ENCODE assay signal across 25 mouse cellular contexts in genomic region chr7:136434510-136434909, GRCm38 (mm10).
DNase-seq lines count a peak whose midpoint lies in the region; ATAC-seq and TF ChIP-seq lines count a peak whose summit lies in the region.
"Had no signal": no experiment of that assay in that cellular context is flagged by ENCODE, and none has a peak within 500 bp of the region (broad histone marks: within the 10 kb centered on the region; RNA-seq: fewer than 3 reads in every experiment).

No protein-coding gene starts in this region.

- WGBS in forebrain, embryonic 13.5 days = 77% methylated on average over 13 of the region's 13 CpGs
- WGBS in forebrain, embryonic 10.5 days = 93% methylated on average over 13 of the region's 13 CpGs
- WGBS in forebrain, postnatal 0 days = 63% methylated on average over 13 of the region's 13 CpGs
- 74% methylated on average over 13 of the region's 13 CpGs for WGBS in forebrain, embryonic 12.5 days
- 68% methylated on average over 13 of the region's 13 CpGs for WGBS in neural tube, embryonic 13.5 days
- WGBS in kidney, embryonic 16.5 days = 93% methylated on average over 13 of the region's 13 CpGs

- no peak for TF ChIP-seq CTCF in forebrain, postnatal 0 days (IDR thresholded peaks at IDR 0.05; ENCODE audit: low read depth)

- peak; percentile 57; the same call in 1 of the 2 replicates for ATAC-seq in forebrain, embryonic 13.5 days
- peak; percentile 54; the same call in 1 of the 2 replicates for ATAC-seq in forebrain, postnatal 0 days
- ATAC-seq in forebrain, embryonic 12.5 days (ENCODE audit: low FRiP score) = no peak
- ATAC-seq in neural tube, embryonic 13.5 days (ENCODE audit: low read depth) = no peak
- ATAC-seq in kidney, embryonic 16.5 days (ENCODE audit: low FRiP score, low TSS enrichment) = no peak
- ATAC-seq: activated CD4-positive, CD25-positive, alpha-beta regulatory T cell, adult 4 months; hindbrain, embryonic 16.5 days; intestine, embryonic 15.5 days had no signal

- H3K4me1 ChIP-seq in forebrain, embryonic 13.5 days = peaks cover 18% of the 10 kb centered on the region
- H3K4me1 ChIP-seq in forebrain, embryonic 10.5 days = peaks cover 16% of the 10 kb centered on the region
- H3K4me1 ChIP-seq in forebrain, postnatal 0 days (ENCODE audit: insufficient read depth) = no peaks in the 10 kb centered on the region
- peaks cover 18% of the 10 kb centered on the region for H3K4me1 ChIP-seq in forebrain, embryonic 12.5 days
- H3K4me1 ChIP-seq in neural tube, embryonic 13.5 days (replicated peaks) = peaks cover 56% of the 10 kb centered on the region
- H3K4me1 ChIP-seq in kidney, embryonic 16.5 days (ENCODE audit: insufficient read depth, low read length) = peaks cover 6% of the 10 kb centered on the region
- H3K4me1 ChIP-seq: embryonic facial prominence, embryonic 15.5 days; intestine, embryonic 15.5 days had no signal

- no peaks in the 10 kb centered on the region for H3K9me3 ChIP-seq in forebrain, embryonic 13.5 days (replicated peaks)
- H3K9me3 ChIP-seq in forebrain, embryonic 10.5 days = no peaks in the 10 kb centered on the region
- H3K9me3 ChIP-seq in forebrain, postnatal 0 days (ENCODE audit: low read length) = no peaks in the 10 kb centered on the region
- no peaks in the 10 kb centered on the region for H3K9me3 ChIP-seq in forebrain, embryonic 12.5 days
- H3K9me3 ChIP-seq in neural tube, embryonic 13.5 days = no peaks in the 10 kb centered on the region
- no peaks in the 10 kb centered on the region for H3K9me3 ChIP-seq in kidney, embryonic 16.5 days (ENCODE audit: low read length)
- H3K9me3 ChIP-seq: embryonic facial prominence, embryonic 12.5 days; embryonic facial prominence, embryonic 15.5 days; hindbrain, embryonic 10.5 days; hindbrain, embryonic 13.5 days; intestine, embryonic 15.5 days had no signal

- no peak overlapping the region for H3K4me3 ChIP-seq in forebrain, embryonic 13.5 days
- H3K4me3 ChIP-seq in forebrain, embryonic 10.5 days = no peak overlapping the region
- H3K4me3 ChIP-seq in forebrain, postnatal 0 days (ENCODE audit: low read depth, low read length) = no peak overlapping the region
- H3K4me3 ChIP-seq in forebrain, embryonic 12.5 days (replicated peaks) = no peak overlapping the region
- H3K4me3 ChIP-seq in neural tube, embryonic 13.5 days = no peak overlapping the region
- H3K4me3 ChIP-seq in kidney, embryonic 16.5 days (ENCODE audit: low read length) = no peak overlapping the region
- H3K4me3 ChIP-seq: embryonic facial prominence, embryonic 12.5 days; embryonic facial prominence, embryonic 15.5 days; hindbrain, embryonic 10.5 days; hindbrain, embryonic 13.5 days; intestine, embryonic 15.5 days had no signal

- H3K27ac ChIP-seq in forebrain, embryonic 13.5 days = no peak overlapping the region
- H3K27ac ChIP-seq in forebrain, embryonic 10.5 days = no peak overlapping the region
- no peak overlapping the region for H3K27ac ChIP-seq in forebrain, postnatal 0 days (ENCODE audit: low read depth, low read length)
- H3K27ac ChIP-seq in forebrain, embryonic 12.5 days = no peak overlapping the region
- H3K27ac ChIP-seq in neural tube, embryonic 13.5 days (replicated peaks) = 0 out of 2 replicates have a peak overlapping the region, but pooled peaks have one; percentile 13
- no peak overlapping the region for H3K27ac ChIP-seq in kidney, embryonic 16.5 days (ENCODE audit: low read length)
- H3K27ac ChIP-seq: embryonic facial prominence, embryonic 12.5 days; embryonic facial prominence, embryonic 15.5 days; hindbrain, embryonic 10.5 days; hindbrain, embryonic 13.5 days; intestine, embryonic 15.5 days had no signal

- no peak for DNase-seq in forebrain, embryonic 10.5 days (ENCODE audit: extremely low spot score, low spot score)
- no peak for DNase-seq in forebrain, postnatal 0 days
- DNase-seq in neural tube, embryonic 10.5 days (ENCODE audit: extremely low spot score, low spot score) = no peak
- DNase-seq in telencephalon, adult 2 months (ENCODE audit: low read depth, low spot score) = peak; percentile 11
- DNase-seq: adrenal gland, adult 8-10 months; adrenal gland, postnatal 25 days; cerebellum, adult 11 months; cerebellum, adult 2 months; cerebellum, adult 9-11 months; cerebellum, postnatal 25 days; gastrocnemius, postnatal 10 days; heart, adult 11 months; heart, postnatal 36 days had no signal

- H3K4me2 ChIP-seq in forebrain, embryonic 13.5 days = no peak overlapping the region
- H3K4me2 ChIP-seq in forebrain, postnatal 0 days (ENCODE audit: low read depth) = no peak overlapping the region
- H3K4me2 ChIP-seq in forebrain, embryonic 12.5 days = no peak overlapping the region
- H3K4me2 ChIP-seq in neural tube, embryonic 13.5 days = no peak overlapping the region
- H3K4me2 ChIP-seq in kidney, embryonic 16.5 days (replicated peaks; ENCODE audit: low read depth, low read length) = no peak overlapping the region
- H3K4me2 ChIP-seq: embryonic facial prominence, embryonic 12.5 days; embryonic facial prominence, embryonic 15.5 days; heart, embryonic 11.5 days; hindbrain, embryonic 13.5 days; intestine, embryonic 15.5 days had no signal

- H3K27me3 ChIP-seq in forebrain, embryonic 13.5 days = peaks cover 12% of the 10 kb centered on the region; the same call in 1 of the 2 replicates
- H3K27me3 ChIP-seq in forebrain, embryonic 10.5 days (ENCODE audit: poor library complexity, severe bottlenecking) = peaks cover 57% of the 10 kb centered on the region
- H3K27me3 ChIP-seq in forebrain, postnatal 0 days (ENCODE audit: insufficient read depth, low read length) = no peaks in the 10 kb centered on the region
- peaks cover 24% of the 10 kb centered on the region for H3K27me3 ChIP-seq in forebrain, embryonic 12.5 days
- no peaks in the 10 kb centered on the region for H3K27me3 ChIP-seq in neural tube, embryonic 13.5 days
- H3K27me3 ChIP-seq in kidney, embryonic 16.5 days (ENCODE audit: insufficient read depth, low read length) = peaks cover 2% of the 10 kb centered on the region; the same call in 1 of the 2 replicates
- H3K27me3 ChIP-seq: embryonic facial prominence, embryonic 12.5 days; intestine, embryonic 15.5 days had no signal

- no peaks in the 10 kb centered on the region for H3K36me3 ChIP-seq in forebrain, embryonic 13.5 days (ENCODE audit: poor library complexity, severe bottlenecking)
- no peaks in the 10 kb centered on the region for H3K36me3 ChIP-seq in forebrain, embryonic 10.5 days (replicated peaks)
- H3K36me3 ChIP-seq in forebrain, postnatal 0 days (ENCODE audit: insufficient read depth) = no peaks in the 10 kb centered on the region
- H3K36me3 ChIP-seq in forebrain, embryonic 12.5 days (replicated peaks) = no peaks in the 10 kb centered on the region
- H3K36me3 ChIP-seq in neural tube, embryonic 13.5 days = no peaks in the 10 kb centered on the region
- H3K36me3 ChIP-seq in kidney, embryonic 16.5 days (ENCODE audit: insufficient read depth, low read length) = no peaks in the 10 kb centered on the region
- H3K36me3 ChIP-seq: embryonic facial prominence, embryonic 12.5 days; embryonic facial prominence, embryonic 15.5 days; hindbrain, embryonic 10.5 days; hindbrain, embryonic 13.5 days; intestine, embryonic 15.5 days had no signal

- no peak overlapping the region for H3K9ac ChIP-seq in forebrain, embryonic 13.5 days
- no peak overlapping the region for H3K9ac ChIP-seq in forebrain, postnatal 0 days
- no peak overlapping the region for H3K9ac ChIP-seq in forebrain, embryonic 12.5 days
- H3K9ac ChIP-seq in neural tube, embryonic 13.5 days = no peak overlapping the region
- H3K9ac ChIP-seq in kidney, embryonic 16.5 days (replicated peaks; ENCODE audit: low read length) = no peak overlapping the region
- H3K9ac ChIP-seq: embryonic facial prominence, embryonic 12.5 days; embryonic facial prominence, embryonic 15.5 days; hindbrain, embryonic 13.5 days; intestine, embryonic 15.5 days had no signal

Comparison
In these comparisons a context has a peak if more than half of its experiments do, and no peak if none do; other contexts are left out.
1. ATAC-seq: peak in forebrain, embryonic 13.5 days (single experiment) and forebrain, postnatal 0 days (single experiment); none in forebrain, embryonic 12.5 days (single experiment), neural tube, embryonic 13.5 days (single experiment) and kidney, embryonic 16.5 days (single experiment).